Mouse (Mus musculus) forebrain, embryonic 12.5 days (tissue): Measurements from ENCODE around the gene Mrpl16. TPM values are rescaled to one million over a fixed set of nuclear protein-coding genes. Genes with fewer than 3 reads are reported as not detected.

Source experiments
- ATAC-seq: fragments of 200-750 bp; cut with Nextera tagmentation; 2 replicates; pipeline ENCODE4 v1.8.0; 2017; ENCODE audit warnings: moderate TSS enrichment; ENCODE audit not compliant: low FRiP score
- H3K27ac ChIP-seq: fragments of 300-500 bp; sonication (generic); 2 replicates; pipeline ENCODE4 v1.5.1; 2016; ENCODE audit warnings: mild to moderate bottlenecking
- H3K27me3 ChIP-seq: fragments of 300-500 bp; sonication (generic); 2 replicates; pipeline ENCODE4 v1.6.1; 2016; ENCODE audit warnings: mild to moderate bottlenecking
- H3K36me3 ChIP-seq: fragments of 300-500 bp; sonication (generic); replicated peaks from 2 replicates; pipeline ENCODE4 v1.6.1; 2016; ENCODE audit warnings: mild to moderate bottlenecking
- H3K4me1 ChIP-seq: fragments of 300-500 bp; sonication (generic); 2 replicates; pipeline ENCODE4 v1.6.1; 2016
- H3K4me2 ChIP-seq: fragments of 300-500 bp; sonication (generic); 2 replicates; pipeline ENCODE4 v1.6.1; 2016; ENCODE audit warnings: mild to moderate bottlenecking, moderate library complexity
- H3K4me3 ChIP-seq: fragments of 300-500 bp; sonication (generic); replicated peaks from 2 replicates; pipeline ENCODE4 v1.5.1; 2016; ENCODE audit warnings: mild to moderate bottlenecking
- H3K9ac ChIP-seq: fragments of 300-500 bp; sonication (generic); 2 replicates; pipeline ENCODE4 v1.6.1; 2016; ENCODE audit warnings: mild to moderate bottlenecking
- H3K9me3 ChIP-seq: fragments of 300-500 bp; sonication (generic); 2 replicates; pipeline ENCODE4 v1.6.1; 2016
- WGBS: fragments of 180-500 bp; shearing (Covaris S2); methylation state at CpG from one replicate; pipeline ENCODE4 v1.1.7; 2016; 5-methylcytosine and 5-hydroxymethylcytosine counted together
- polyA plus RNA-seq: library from polyadenylated mRNA; unstranded; fragments of >200 nt; fragmentation: Nextera tagmentation; extraction: Ambion mirVana; gene quantifications from 2 replicates; pipeline ENCODE4 v1.2.1, GENCODE M21; 2016

Gene Mrpl16
- polyA plus RNA-seq, 1 experiment from 2014 or later: 49.0 TPM

DNA sequence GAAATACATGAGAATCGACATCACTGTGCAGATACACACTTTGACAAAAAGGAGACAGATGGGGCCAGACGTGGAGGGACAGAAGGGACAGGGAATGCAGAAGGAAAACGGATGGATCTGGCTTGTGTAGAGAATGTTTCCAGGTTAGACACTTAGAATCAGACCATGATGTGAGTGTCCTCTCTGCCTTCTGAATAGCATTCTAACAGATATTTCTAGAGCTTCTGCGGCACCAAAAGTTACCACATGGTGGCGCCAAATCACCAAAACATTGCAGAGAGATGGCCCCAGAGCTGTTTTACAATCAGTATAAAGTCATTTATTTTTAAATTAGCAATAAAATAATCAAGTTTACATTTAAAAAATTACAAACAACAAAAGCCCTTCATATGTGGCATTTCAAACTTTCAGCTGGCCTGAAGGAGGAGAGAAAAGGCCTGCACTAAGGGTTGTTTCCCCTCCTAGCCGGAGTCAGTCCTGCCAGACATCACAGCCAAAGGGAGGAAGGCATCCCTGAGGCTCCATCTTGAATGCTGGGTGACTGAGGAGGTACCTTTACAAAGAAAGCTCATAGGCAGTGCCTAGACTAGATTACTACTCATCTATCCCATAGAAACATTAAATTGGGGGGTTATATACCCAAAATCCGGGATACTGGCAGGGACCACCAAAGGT, 7.1 kb downstream of the Mrpl16 start:
- Histone ChIP-seq H3K27ac (no peak overlapping the region), H3K9ac (no peak overlapping the region), H3K4me1 (no peaks in the 10 kb centered on the region), H3K4me2 (no peak overlapping the region), H3K4me3 (no peak overlapping the region), H3K9me3 (no peaks in the 10 kb centered on the region), H3K27me3 (no peaks in the 10 kb centered on the region), H3K36me3 (peaks cover 28% of the 10 kb centered on the region)
- 61% methylated on average over 7 of the region's 7 CpGs for WGBS
- ATAC-seq: peak; percentile 63

- Histone ChIP-seq H3K4me2 (no peak overlapping the region), H3K27ac (no peak overlapping the region)
Observed at GRCm38 (mm10) chr19:11785409-11786154, 15.4 kb downstream of the Mrpl16 start.

GRCm38 (mm10) chr19:11787826-11788225, 17.6 kb downstream of the Mrpl16 start:
- no peak overlapping the region for H3K27ac ChIP-seq
- no peaks in the 10 kb centered on the region for H3K9me3 ChIP-seq
- no peaks in the 10 kb centered on the region for H3K36me3 ChIP-seq
- no peaks in the 10 kb centered on the region for H3K27me3 ChIP-seq
- H3K4me2 ChIP-seq: no peak overlapping the region
- ATAC-seq: no peak
- H3K4me3 ChIP-seq: no peak overlapping the region
- no peak overlapping the region for H3K9ac ChIP-seq
- no peaks in the 10 kb centered on the region for H3K4me1 ChIP-seq
- WGBS: 92% methylated on average over 6 of the region's 6 CpGs

More at GRCm38 (mm10) chr19:11785409-11786154, 15.4 kb downstream of the Mrpl16 start:
- Histone ChIP-seq H3K4me3 (no peak overlapping the region), H3K4me1 (no peaks in the 10 kb centered on the region), H3K27me3 (no peaks in the 10 kb centered on the region), H3K9ac (no peak overlapping the region), H3K9me3 (no peaks in the 10 kb centered on the region), H3K36me3 (no peaks in the 10 kb centered on the region)
- 95% methylated on average over 14 of the region's 14 CpGs for WGBS
- no peak for ATAC-seq

- Histone ChIP-seq H3K4me2 (no peak overlapping the region), H3K36me3 (no peaks in the 10 kb centered on the region), H3K9me3 (no peaks in the 10 kb centered on the region), H3K27ac (no peak overlapping the region), H3K9ac (no peak overlapping the region), H3K4me1 (no peaks in the 10 kb centered on the region), H3K4me3 (no peak overlapping the region), H3K27me3 (no peaks in the 10 kb centered on the region)
- no peak for ATAC-seq
- 95% methylated on average over 6 of the region's 6 CpGs for WGBS
Observed at GRCm38 (mm10) chr19:11788876-11789275, 18.7 kb downstream of the Mrpl16 start.

DNA sequence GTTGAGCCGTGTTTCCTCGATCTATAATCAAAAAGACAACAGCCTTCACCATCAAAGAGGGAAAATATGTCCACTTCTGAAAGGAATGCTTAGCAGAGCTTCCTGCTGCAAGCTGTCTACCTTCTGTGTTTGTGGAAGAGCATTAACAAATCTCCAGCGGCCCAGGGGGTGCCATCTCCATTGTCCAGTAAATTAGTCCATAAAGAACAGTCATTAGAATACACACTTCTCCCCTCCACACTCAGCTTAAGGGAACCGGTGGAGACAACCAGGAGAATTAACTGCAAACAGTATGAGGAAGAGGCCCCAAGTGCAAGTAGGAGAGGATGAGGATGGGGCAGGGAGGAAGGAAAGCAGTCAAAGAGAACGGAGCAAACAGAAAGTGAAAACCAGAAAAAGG, 21.6 kb downstream of the Mrpl16 start:
- Histone ChIP-seq H3K36me3 (no peaks in the 10 kb centered on the region), H3K9ac (no peak overlapping the region), H3K9me3 (no peaks in the 10 kb centered on the region), H3K27me3 (no peaks in the 10 kb centered on the region), H3K4me3 (no peak overlapping the region), H3K27ac (no peak overlapping the region), H3K4me2 (no peak overlapping the region), H3K4me1 (no peaks in the 10 kb centered on the region)
- 69% methylated on average over 5 of the region's 5 CpGs for WGBS
- no peak for ATAC-seq

GRCm38 (mm10) chr19:11793741-11794359, 23.7 kb downstream of the Mrpl16 start:
- Histone ChIP-seq H3K4me3 (no peak overlapping the region), H3K4me2 (no peak overlapping the region), H3K9ac (no peak overlapping the region), H3K36me3 (no peaks in the 10 kb centered on the region), H3K9me3 (no peaks in the 10 kb centered on the region), H3K27me3 (no peaks in the 10 kb centered on the region), H3K4me1 (no peaks in the 10 kb centered on the region), H3K27ac (no peak overlapping the region)
- 88% methylated on average over 2 of the region's 2 CpGs for WGBS
- ATAC-seq: no peak

GRCm38 (mm10) chr19:11794447-11794846, 24.3 kb downstream of the Mrpl16 start:
- H3K36me3 ChIP-seq: no peaks in the 10 kb centered on the region
- no peaks in the 10 kb centered on the region for H3K9me3 ChIP-seq
- WGBS: 88% methylated on average over 6 of the region's 6 CpGs
- no peak overlapping the region for H3K9ac ChIP-seq
- H3K4me2 ChIP-seq: no peak overlapping the region
- H3K27me3 ChIP-seq: no peaks in the 10 kb centered on the region
- no peak overlapping the region for H3K4me3 ChIP-seq
- no peak overlapping the region for H3K27ac ChIP-seq
- no peak for ATAC-seq
- no peaks in the 10 kb centered on the region for H3K4me1 ChIP-seq

- 78% methylated on average over 8 of the region's 8 CpGs for WGBS
- no peak for ATAC-seq
Observed at GRCm38 (mm10) chr19:11800531-11801315, 30.5 kb downstream of the Mrpl16 start.

DNA sequence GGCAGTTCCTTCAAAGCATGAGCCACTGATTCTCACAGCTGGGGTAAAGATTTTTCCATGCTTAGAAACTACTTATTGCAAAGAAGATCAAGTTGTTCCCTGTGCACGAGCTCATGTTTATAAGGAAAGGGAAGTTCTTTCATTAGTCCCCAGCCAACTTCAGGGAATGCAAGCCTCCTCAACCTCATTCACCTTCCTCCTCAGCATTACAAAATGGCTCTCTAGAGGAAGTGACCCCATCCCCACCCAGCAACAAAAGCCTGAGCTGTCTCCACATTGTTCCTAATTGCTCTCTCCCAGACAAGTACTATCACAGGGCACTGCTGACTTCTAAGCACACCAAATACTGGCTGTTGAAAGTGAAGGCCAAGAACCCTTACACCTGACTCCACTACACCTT, 34.2 kb downstream of the Mrpl16 start:
- 62% methylated on average over 1 of the region's 1 CpGs for WGBS
- Histone ChIP-seq H3K9ac (no peak overlapping the region), H3K27ac (no peak overlapping the region), H3K4me1 (no peaks in the 10 kb centered on the region), H3K4me2 (no peak overlapping the region), H3K4me3 (no peak overlapping the region), H3K9me3 (no peaks in the 10 kb centered on the region), H3K27me3 (no peaks in the 10 kb centered on the region), H3K36me3 (no peaks in the 10 kb centered on the region)
- no peak for ATAC-seq

More at GRCm38 (mm10) chr19:11800531-11801315, 30.5 kb downstream of the Mrpl16 start:
- H3K9ac ChIP-seq: no peak overlapping the region
- H3K9me3 ChIP-seq: no peaks in the 10 kb centered on the region
- H3K27ac ChIP-seq: no peak overlapping the region
- H3K36me3 ChIP-seq: no peaks in the 10 kb centered on the region
- H3K4me2 ChIP-seq: no peak overlapping the region
- H3K4me1 ChIP-seq: no peaks in the 10 kb centered on the region
- no peak overlapping the region for H3K4me3 ChIP-seq
- no peaks in the 10 kb centered on the region for H3K27me3 ChIP-seq

DNA sequence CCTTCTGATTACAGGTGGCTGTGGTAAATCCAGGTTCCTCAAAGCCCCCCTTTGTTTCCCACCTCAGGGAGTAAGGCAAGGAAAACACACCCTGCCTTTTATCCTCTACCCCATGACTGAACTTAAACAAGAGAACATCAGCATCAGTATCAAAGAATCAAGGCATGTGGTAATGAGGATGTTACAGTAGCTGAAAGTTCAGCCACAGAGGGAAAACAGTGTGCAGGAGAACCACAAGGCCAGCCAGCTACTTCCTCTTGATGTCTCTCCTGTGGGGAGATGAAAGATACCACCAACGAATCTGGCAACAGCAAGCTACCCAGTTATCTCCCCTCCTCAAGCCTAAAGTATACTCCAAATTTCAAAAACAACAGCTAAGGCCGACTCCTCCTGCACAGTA, 37.1 kb downstream of the Mrpl16 start:
- no peak overlapping the region for H3K4me2 ChIP-seq
- no peak overlapping the region for H3K27ac ChIP-seq
- H3K9me3 ChIP-seq: no peaks in the 10 kb centered on the region
- peaks cover 17% of the 10 kb centered on the region for H3K4me1 ChIP-seq
- H3K4me3 ChIP-seq: no peak overlapping the region
- H3K27me3 ChIP-seq: no peaks in the 10 kb centered on the region
- no peak for ATAC-seq
- no peak overlapping the region for H3K9ac ChIP-seq
- 62% methylated on average over 2 of the region's 2 CpGs for WGBS
- no peaks in the 10 kb centered on the region for H3K36me3 ChIP-seq

GRCm38 (mm10) chr19:11807822-11808221, 37.6 kb downstream of the Mrpl16 start:
- Histone ChIP-seq H3K27me3 (no peaks in the 10 kb centered on the region), H3K9me3 (no peaks in the 10 kb centered on the region), H3K36me3 (no peaks in the 10 kb centered on the region), H3K4me2 (no peak overlapping the region), H3K4me1 (peaks cover 22% of the 10 kb centered on the region), H3K27ac (no peak overlapping the region), H3K9ac (no peak overlapping the region), H3K4me3 (no peak overlapping the region)
- WGBS: 37% methylated on average over 6 of the region's 6 CpGs
- no peak for ATAC-seq

DNA sequence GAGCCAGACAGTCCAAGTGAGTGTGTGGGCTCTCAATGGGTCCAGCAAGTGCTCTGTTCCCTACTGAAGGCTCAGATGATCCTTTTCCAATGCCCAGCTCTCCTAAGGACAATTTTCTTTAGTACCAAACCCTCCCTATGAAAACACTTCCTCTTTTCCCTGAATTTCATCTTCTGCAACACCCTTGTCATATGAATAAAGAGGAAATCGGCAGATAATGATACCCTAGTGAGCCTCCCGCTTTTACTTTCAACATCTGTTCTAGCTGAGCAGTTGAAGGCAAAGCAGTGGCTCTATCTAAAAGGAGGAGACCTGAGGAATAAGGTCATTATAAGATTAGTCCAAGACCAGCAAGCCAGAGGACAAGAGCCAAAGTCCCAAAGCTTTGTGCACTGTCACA, 38.3 kb downstream of the Mrpl16 start:
- Histone ChIP-seq H3K9me3 (no peaks in the 10 kb centered on the region), H3K4me2 (no peak overlapping the region), H3K4me3 (no peak overlapping the region), H3K36me3 (no peaks in the 10 kb centered on the region), H3K9ac (no peak overlapping the region), H3K4me1 (peaks cover 27% of the 10 kb centered on the region), H3K27ac (no peak overlapping the region), H3K27me3 (no peaks in the 10 kb centered on the region)
- 92% methylated on average over 2 of the region's 2 CpGs for WGBS
- ATAC-seq: no peak
